Mouse (Mus musculus) E14TG2a.4 (cell line): ENCODE results near the gene Nek8.

Experiments
- CTCF ChIP-seq: conservative IDR thresholded peaks from 2 replicates; pipeline ENCODE4 v1.5.1; 2014; ENCODE audit warnings: low read length
- NANOG ChIP-seq: IDR thresholded peaks from 2 replicates; pipeline ENCODE4 v1.6.1; 2014; ENCODE audit warnings: borderline replicate concordance, low read length, mixed read lengths

- TF ChIP-seq CTCF (no peak), NANOG (no peak)
Measured at GRCm38 (mm10) chr11:78146168-78146567, 30.3 kb downstream of the Nek8 start.
